8 mouse cellular contexts compared by ENCODE assay signal in genomic region chr17:23559767-23560166, GRCm38 (mm10). TPM values are rescaled to one million over a fixed set of nuclear protein-coding genes. Genes with fewer than 3 reads are reported as not detected.
DNase-seq lines count a peak whose midpoint lies in the region; ATAC-seq and TF ChIP-seq lines count a peak whose summit lies in the region.

No protein-coding gene starts in this region.

- no peak overlapping the region for H3K27ac ChIP-seq in left cerebral cortex, adult 2 months
- no peak overlapping the region for H3K27ac ChIP-seq in embryonic fibroblast, embryonic 13.5 days (ENCODE audit: insufficient read depth, low read length)

- H3K4me3 ChIP-seq in left cerebral cortex, adult 2 months, result no peak overlapping the region
- no peak overlapping the region for H3K4me3 ChIP-seq in embryonic fibroblast, embryonic 13.5 days (ENCODE audit: insufficient read depth, low read length)

- peak; percentile 49 for TF ChIP-seq CTCF in left cerebral cortex, adult 2 months (IDR thresholded peaks at IDR 0.05)
- peak; percentile 40; the same call in 1 of the 2 replicates for TF ChIP-seq CTCF in embryonic fibroblast, embryonic 13.5 days (IDR thresholded peaks at IDR 0.05; ENCODE audit: borderline replicate concordance, insufficient read depth, low read length)

- intact Hi-C loops in left cerebral cortex, adult 2 months (cut with DNase I), result loop anchor here (10.0 kb wide), 1 partner anchor 1135 kb away; the partner anchor contains the start of gene Zfp946
- intact Hi-C loops in left cerebral cortex, postnatal 36 days (cut with DNase I), result no loop called here

- no peak for ATAC-seq in CD4-positive, CD25-positive, alpha-beta regulatory T cell, adult 4 months
- ATAC-seq in megakaryocyte-erythroid progenitor cell, adult 5-6 weeks (replicated peaks; ENCODE audit: low FRiP score, low TSS enrichment, poor library complexity, severe bottlenecking), result 0 out of 2 replicates have a peak, but pooled peaks have one; percentile 48

- peak; percentile 70 for DNase-seq in CD4-positive, CD25-positive, alpha-beta regulatory T cell, adult 2 months (ENCODE audit: low read depth, low spot score)
- DNase-seq in left cerebral cortex, adult 2 months (ENCODE audit: extremely low spot score in 1 of 2, low spot score in 2 of 2), result peak; percentile 43 to 46
- no peak for DNase-seq in left cerebral cortex, postnatal 36 days (ENCODE audit: low spot score in 2 of 2)
- DNase-seq in R1 (ENCODE audit: low read depth, low spot score), result peak; percentile 84
- no peak for DNase-seq in layer of hippocampus, adult 9-10 months (ENCODE audit: low spot score)

- no peak for TF ChIP-seq POLR2A in embryonic fibroblast, embryonic 13.5 days (IDR thresholded peaks at IDR 0.05; ENCODE audit: low read depth, low read length)

- peaks cover under 1% of the 10 kb centered on the region; the same call in 1 of the 2 replicates for H3K4me1 ChIP-seq in embryonic fibroblast, embryonic 13.5 days (ENCODE audit: control insufficient read depth, insufficient read depth, low read length)

RNA-seq across cellular contexts. Expression of gene Zfp213, which starts 4.3 kb away (rescaled TPM):
- polyA plus RNA-seq in CD4-positive, CD25-positive, alpha-beta regulatory T cell, adult 4 months (2017; shearing (Covaris generic)), result 1 to 10 TPM; 3.4 to 4.3 TPM
- total RNA-seq in left cerebral cortex, adult 2 months (2021), result 1 to 10 TPM; 6.8 TPM
- 1 to 10 TPM; 6.0 to 6.8 TPM for total RNA-seq in left cerebral cortex, postnatal 36 days (2021)
- polyA plus RNA-seq in embryonic fibroblast, embryonic 13.5 days (2011; ENCODE audit: insufficient read length, low read depth, missing spikeins), result 6.5 TPM in 2 replicates
- total RNA-seq in megakaryocyte-erythroid progenitor cell, adult 5-6 weeks (2014; fragmentation: Nextera tagmentation), result 7.4 and 7.8 TPM in 2 replicates
- 4.9 and 7.5 TPM in 2 replicates for total RNA-seq in megakaryocyte-erythroid progenitor cell, adult 5-6 weeks (2017)

RNA-seq across cellular contexts. Expression of gene Zfp13, which starts 39.5 kb away (rescaled TPM):
- under 1 TPM in 1 of 2 experiments, not detected in 1; 0.38 TPM for polyA plus RNA-seq in CD4-positive, CD25-positive, alpha-beta regulatory T cell, adult 4 months (2017; shearing (Covaris generic))
- total RNA-seq in left cerebral cortex, adult 2 months (2021), result 10 to 100 TPM; 24.7 to 32.0 TPM
- total RNA-seq in left cerebral cortex, postnatal 36 days (2021), result 10 to 100 TPM; 26.0 to 26.4 TPM
- polyA plus RNA-seq in embryonic fibroblast, embryonic 13.5 days (2011; ENCODE audit: insufficient read length, low read depth, missing spikeins), result 5.3 and 8.1 TPM in 2 replicates
- not detected in 2 replicates for total RNA-seq in megakaryocyte-erythroid progenitor cell, adult 5-6 weeks (2014; fragmentation: Nextera tagmentation)
- not detected in 2 replicates for total RNA-seq in megakaryocyte-erythroid progenitor cell, adult 5-6 weeks (2017)

RNA-seq across cellular contexts. Expression of gene Zscan10, which starts 40.9 kb away (rescaled TPM):
- 1 to 10 TPM; 2.2 to 2.9 TPM for polyA plus RNA-seq in CD4-positive, CD25-positive, alpha-beta regulatory T cell, adult 4 months (2017; shearing (Covaris generic))
- not detected for total RNA-seq in left cerebral cortex, adult 2 months (2021)
- total RNA-seq in left cerebral cortex, postnatal 36 days (2021), result not detected
- not detected in 2 replicates for polyA plus RNA-seq in embryonic fibroblast, embryonic 13.5 days (2011; ENCODE audit: insufficient read length, low read depth, missing spikeins)
- not detected in 2 replicates for total RNA-seq in megakaryocyte-erythroid progenitor cell, adult 5-6 weeks (2014; fragmentation: Nextera tagmentation)
- total RNA-seq in megakaryocyte-erythroid progenitor cell, adult 5-6 weeks (2017), result not detected in 2 replicates

Comparison
In these comparisons a context has a peak if more than half of its experiments do, and no peak if none do; other contexts are left out.
1. DNase-seq: peak in CD4-positive, CD25-positive, alpha-beta regulatory T cell, adult 2 months (single experiment), left cerebral cortex, adult 2 months (2 of 2) and R1 (single experiment); none in left cerebral cortex, postnatal 36 days (0 of 2) and layer of hippocampus, adult 9-10 months (single experiment).
2. RNA of gene Zfp13, which starts 39.5 kb away (total RNA-seq): 24.7 to 32.0 TPM in left cerebral cortex, adult 2 months and 26.0 to 26.4 TPM in left cerebral cortex, postnatal 36 days; not detected in megakaryocyte-erythroid progenitor cell, adult 5-6 weeks; every median in the first group is over 10 times any median in the second.